Mouse (Mus musculus) heart, embryonic 16.5 days (tissue): ENCODE measurements at regions not wholly inside any gene's neighbourhood (a gene's known extent, or its start where the extent isn't known, plus 50 kb on each side); places are given as distances from the start of the nearest gene placed in this dataset.

Experiments used
- ATAC-seq: fragments of 200-750 bp; cut with Nextera tagmentation; replicated peaks from 2 replicates; pipeline ENCODE4 v1.8.0; 2017; ENCODE audit warnings: moderate number of reproducible peaks; ENCODE audit not compliant: insufficient read depth, low FRiP score; ENCODE audit errors: extremely low read depth
- H3K27ac ChIP-seq: fragments of 300-500 bp; sonication (generic); 2 replicates; pipeline ENCODE4 v1.5.1; 2014; ENCODE audit warnings: mild to moderate bottlenecking, low read length, control low read depth, moderate library complexity
- H3K27me3 ChIP-seq: fragments of 300-500 bp; sonication (generic); 2 replicates; pipeline ENCODE4 v1.6.1; 2014; ENCODE audit warnings: low read length, mixed read lengths; ENCODE audit not compliant: control insufficient read depth, insufficient read depth
- H3K36me3 ChIP-seq: fragments of 300-500 bp; sonication (generic); 2 replicates; pipeline ENCODE4 v1.6.1; 2014; ENCODE audit not compliant: control insufficient read depth, insufficient read depth
- H3K4me1 ChIP-seq: fragments of 300-500 bp; sonication (generic); 2 replicates; pipeline ENCODE4 v1.6.1; 2014; ENCODE audit warnings: low read length, mixed read lengths; ENCODE audit not compliant: control insufficient read depth, insufficient read depth
- H3K4me2 ChIP-seq: fragments of 300-500 bp; sonication (generic); 2 replicates; pipeline ENCODE4 v1.6.1; 2014; ENCODE audit warnings: low read depth, mild to moderate bottlenecking, control low read depth, low read length
- H3K4me3 ChIP-seq: fragments of 300-500 bp; sonication (generic); 2 replicates; pipeline ENCODE4 v1.5.1; 2014; ENCODE audit warnings: mild to moderate bottlenecking, control low read depth, low read length
- H3K9ac ChIP-seq: fragments of 300-500 bp; sonication (generic); 2 replicates; pipeline ENCODE4 v1.6.1; 2014; ENCODE audit warnings: low read length, control low read depth
- H3K9me3 ChIP-seq: fragments of 300-500 bp; sonication (generic); replicated peaks from 2 replicates; pipeline ENCODE4 v1.6.1; 2016; ENCODE audit warnings: low read length; ENCODE audit not compliant: control insufficient read depth
- WGBS: fragments of 180-500 bp; shearing (Covaris S2); extraction: QIAGEN DNeasy Blood & Tissue Kit; methylation state at CpG from one replicate; pipeline ENCODE4 v1.1.7; 2014; 5-methylcytosine and 5-hydroxymethylcytosine counted together

GRCm38 (mm10) chr1:151287451-151287850, 56.8 kb upstream of the Ivns1abp start:
- Histone ChIP-seq H3K4me2 (peak overlapping the region; percentile 32; the same call in 1 of the 2 replicates), H3K4me3 (peak overlapping the region; percentile 9; the same call in 1 of the 2 replicates), H3K36me3 (no peaks in the 10 kb centered on the region), H3K9me3 (no peaks in the 10 kb centered on the region), H3K4me1 (peaks cover 3% of the 10 kb centered on the region; the same call in 1 of the 2 replicates), H3K27ac (peak overlapping the region; percentile 46), H3K27me3 (no peaks in the 10 kb centered on the region), H3K9ac (no peak overlapping the region)
- WGBS: 56% methylated on average over 12 of the region's 12 CpGs
- ATAC-seq: peak; percentile 65; the same call in 1 of the 2 replicates

GRCm38 (mm10) chr1:151289061-151289460, 55.2 kb upstream of the Ivns1abp start:
- Histone ChIP-seq H3K36me3 (no peaks in the 10 kb centered on the region), H3K4me3 (no peak overlapping the region), H3K27me3 (no peaks in the 10 kb centered on the region), H3K27ac (no peak overlapping the region), H3K4me2 (no peak overlapping the region), H3K9me3 (no peaks in the 10 kb centered on the region), H3K9ac (no peak overlapping the region), H3K4me1 (peaks cover 3% of the 10 kb centered on the region; the same call in 1 of the 2 replicates)
- WGBS: 82% methylated on average over 7 of the region's 7 CpGs
- no peak for ATAC-seq

DNA sequence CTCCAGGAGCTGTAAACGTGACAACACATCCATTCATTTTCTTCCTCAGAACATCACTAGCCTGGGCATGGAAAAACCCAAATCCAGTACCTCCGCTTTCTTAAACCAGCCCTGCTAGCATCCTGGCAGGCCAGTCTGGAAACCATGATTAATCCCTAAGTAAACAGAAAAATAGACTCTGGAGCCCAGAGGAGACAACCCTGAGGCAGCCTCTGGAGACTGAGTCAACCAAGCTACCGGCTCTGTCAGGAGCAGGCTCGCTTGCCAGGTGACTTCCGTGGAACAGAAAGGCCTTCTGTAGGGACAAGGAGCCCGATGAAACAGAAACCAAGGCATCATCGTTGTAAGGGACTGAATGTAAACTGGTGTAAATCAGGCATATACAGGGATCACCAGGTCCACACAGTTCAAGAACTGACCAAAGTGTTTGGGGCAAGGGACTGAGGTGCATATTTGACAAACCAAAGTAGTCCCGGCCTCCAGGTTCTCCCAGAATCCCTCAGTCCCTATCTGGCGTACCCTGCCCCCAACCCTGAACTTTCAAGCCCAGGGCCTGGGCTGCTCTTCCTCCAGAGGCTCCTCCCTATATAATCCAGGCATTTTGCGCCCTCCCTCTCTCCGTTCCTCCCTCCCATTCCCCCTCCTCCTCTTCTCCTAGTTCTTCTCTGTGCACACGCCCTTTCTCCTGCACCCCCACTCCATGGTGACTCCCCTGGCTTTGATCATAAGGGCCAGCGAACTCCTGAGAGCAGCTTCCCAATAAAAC, 54.6 kb upstream of the Ivns1abp start:
- Histone ChIP-seq H3K27me3 (no peaks in the 10 kb centered on the region), H3K9me3 (no peaks in the 10 kb centered on the region), H3K4me3 (no peak overlapping the region), H3K4me1 (peaks cover 3% of the 10 kb centered on the region; the same call in 1 of the 2 replicates), H3K36me3 (no peaks in the 10 kb centered on the region), H3K9ac (no peak overlapping the region), H3K27ac (no peak overlapping the region), H3K4me2 (no peak overlapping the region)
- no peak for ATAC-seq
- WGBS: 64% methylated on average over 13 of the region's 13 CpGs

DNA sequence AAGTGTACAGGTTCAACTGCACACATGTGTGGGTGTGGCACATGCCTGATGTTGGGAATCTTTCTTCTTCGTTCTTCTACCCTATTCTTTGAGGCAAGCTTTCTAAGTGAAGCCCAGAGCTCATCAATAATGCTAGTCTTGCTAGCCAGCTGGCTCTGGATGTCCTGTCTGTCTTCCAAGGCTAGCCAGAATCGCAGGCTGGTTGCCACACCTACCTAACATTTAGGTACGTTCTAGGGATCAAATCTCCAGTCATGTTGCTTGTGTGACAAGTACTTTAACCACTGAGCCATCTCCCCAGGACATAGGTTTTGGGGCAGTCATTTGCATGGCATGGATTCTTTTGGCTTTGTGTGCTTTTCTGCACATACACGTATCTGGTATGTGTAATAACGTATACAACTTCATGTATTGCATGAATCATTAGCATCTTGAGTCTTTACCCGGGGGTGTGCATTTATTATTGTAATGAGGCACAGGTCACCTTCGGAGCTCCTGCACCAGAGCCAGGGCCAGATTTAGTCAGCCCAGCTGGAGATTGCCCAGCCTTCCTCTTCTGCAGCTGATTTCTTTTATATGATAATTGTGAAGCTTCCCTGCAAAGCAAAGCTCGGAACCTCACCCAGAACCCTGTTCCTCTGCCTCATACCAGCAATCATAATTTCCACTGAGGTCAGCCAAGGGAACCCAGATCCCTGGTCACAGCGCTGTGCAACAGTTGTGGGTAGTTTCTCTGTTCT, 50.8 kb upstream of the Ivns1abp start:
- no peaks in the 10 kb centered on the region for H3K27me3 ChIP-seq
- no peak overlapping the region for H3K4me2 ChIP-seq
- ATAC-seq: no peak
- no peaks in the 10 kb centered on the region for H3K9me3 ChIP-seq
- no peak overlapping the region for H3K27ac ChIP-seq
- no peak overlapping the region for H3K9ac ChIP-seq
- H3K4me3 ChIP-seq: no peak overlapping the region
- no peaks in the 10 kb centered on the region for H3K4me1 ChIP-seq
- H3K36me3 ChIP-seq: no peaks in the 10 kb centered on the region
- 76% methylated on average over 9 of the region's 9 CpGs for WGBS
